Mouse (Mus musculus) retina, embryonic 14.5 days (tissue): ENCODE measurements around the gene Tex35.

Experiments
- DNase-seq: peaks from one replicate; pipeline ENCODE4 v3.0.0-alpha.2; 2015; ENCODE audit warnings: low spot score

The Tex35 gene

DNA sequence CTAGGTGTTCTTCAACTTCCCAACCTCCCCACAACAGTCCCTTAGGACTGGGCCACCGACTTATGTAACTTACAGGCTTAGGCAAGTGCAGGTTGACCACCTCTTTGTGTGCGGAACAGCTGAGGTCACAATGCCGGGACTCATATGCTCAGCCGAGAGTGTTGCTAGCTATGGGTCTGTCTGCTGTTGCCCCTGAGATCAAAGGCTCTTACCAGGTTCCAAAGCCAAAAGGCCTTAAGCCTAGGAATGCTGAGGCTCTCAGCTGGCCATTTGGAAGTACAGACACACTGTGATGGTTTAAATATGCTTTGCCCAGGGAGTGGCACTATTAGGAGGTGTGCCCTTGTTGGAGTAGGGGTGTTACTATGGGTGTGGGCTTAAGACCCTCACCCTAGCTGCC is at the start of gene Tex35:
Gene Tex35, minus strand, starts transcription at position 101 of the 400 bp plus-strand sequence.
- DNase-seq, result no peak

DNA sequence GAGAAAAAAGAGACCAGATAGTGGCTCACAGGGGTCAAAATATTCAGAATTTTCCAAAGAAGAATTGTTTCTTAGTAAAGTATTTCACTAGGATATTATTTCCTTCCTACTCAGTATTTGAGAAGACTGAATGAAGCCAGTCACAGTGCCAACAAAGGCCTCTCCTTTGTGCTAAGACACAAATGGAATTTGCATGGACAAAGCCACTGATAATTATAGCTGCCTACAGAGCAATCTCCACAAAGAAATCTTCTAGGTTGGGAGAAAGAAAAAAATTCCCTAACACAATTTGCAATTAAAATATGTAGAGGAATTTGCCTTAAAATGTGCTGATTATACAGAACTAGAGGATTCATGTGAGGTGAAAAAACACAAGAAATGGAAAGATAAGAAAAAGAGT is 45.3 kb upstream of the Tex35 start:
- no peak for DNase-seq

DNA sequence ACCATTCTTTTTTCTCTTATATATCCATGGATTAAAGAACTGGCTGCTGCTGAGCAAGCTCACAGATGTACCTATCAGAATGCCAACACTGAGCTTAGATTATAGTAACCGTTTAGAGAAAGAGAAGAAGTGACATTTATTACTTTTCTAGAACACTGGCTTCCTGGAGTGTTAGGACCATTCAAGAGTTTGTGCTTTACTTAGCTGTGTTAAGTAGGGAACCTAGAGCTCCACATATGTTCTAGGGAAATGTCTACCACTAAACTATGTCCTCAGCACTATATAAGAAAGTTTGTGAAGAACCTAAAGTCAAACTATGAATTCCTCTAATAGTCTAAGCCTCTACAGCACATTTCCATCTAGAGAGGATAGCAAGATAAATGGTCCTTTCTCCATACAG is 41.6 kb upstream of the Tex35 start:
- DNase-seq, result no peak

DNA sequence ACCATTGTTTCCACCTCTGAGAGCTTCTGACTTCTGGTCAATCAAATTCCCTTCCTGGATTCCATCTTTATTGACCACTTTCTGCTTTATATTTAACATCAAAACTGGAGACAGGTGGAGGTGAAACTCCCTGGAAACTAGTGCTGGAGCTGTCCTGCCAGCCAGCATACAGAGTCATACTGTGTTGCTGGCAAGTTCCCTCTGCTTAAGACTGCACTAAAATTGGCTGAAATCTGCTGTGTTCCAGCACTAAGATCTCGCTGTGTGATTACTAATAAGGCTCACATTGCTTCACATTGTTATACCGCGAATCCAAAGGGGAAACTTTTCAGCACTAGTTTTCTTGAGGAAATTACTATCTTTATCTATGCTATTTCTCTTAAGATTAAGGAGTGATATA is 36.1 kb upstream of the Tex35 start:
- no peak for DNase-seq

DNA sequence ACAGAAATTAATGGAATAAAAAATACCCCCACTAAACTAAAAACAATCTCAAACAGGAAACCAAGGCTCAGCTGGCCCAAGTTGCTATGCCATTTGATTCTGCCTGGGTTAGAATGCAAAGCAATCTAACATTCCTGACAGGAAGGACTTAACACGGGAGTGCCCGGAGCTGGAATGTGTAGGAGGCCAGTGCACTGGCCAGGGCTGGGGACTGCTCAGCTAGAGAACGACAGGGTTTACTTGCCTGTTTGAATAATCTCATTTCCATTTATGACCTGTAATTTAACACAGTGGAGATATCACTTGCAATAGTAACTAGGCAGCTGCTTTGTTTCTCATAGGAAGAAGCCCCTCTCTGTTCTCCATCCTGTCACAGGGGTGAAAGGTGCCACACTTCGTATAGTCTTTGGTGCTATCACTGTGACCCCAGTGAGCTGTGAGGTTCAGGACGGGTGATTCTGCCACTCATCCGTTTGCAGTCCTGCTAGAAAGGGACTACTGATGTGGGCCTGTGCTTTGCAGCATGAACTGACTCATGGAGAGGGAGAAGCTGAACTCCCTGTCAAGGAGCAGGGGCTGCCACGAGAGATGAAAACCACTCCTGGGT is 34.9 kb upstream of the Tex35 start:
- DNase-seq, result no peak

DNA sequence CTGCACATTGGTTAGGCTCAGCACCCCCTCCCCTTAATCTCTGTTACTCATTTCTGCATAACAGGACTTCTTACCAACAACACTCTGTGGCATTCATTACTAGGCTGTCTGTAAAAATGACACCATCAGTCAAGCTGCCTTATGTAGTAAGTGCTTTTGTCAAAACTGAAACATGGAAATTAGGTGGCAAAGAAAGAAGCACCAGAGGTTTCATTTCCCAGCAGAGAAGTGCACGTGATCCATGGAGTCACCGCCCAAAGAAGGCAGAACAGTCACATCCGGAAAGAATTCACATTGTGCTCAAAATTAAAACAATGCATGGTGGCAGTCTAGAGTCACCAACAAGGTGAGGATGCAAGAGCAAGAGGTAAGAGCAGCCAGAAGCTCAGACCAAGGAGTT is 32.5 kb upstream of the Tex35 start:
- no peak for DNase-seq

DNA sequence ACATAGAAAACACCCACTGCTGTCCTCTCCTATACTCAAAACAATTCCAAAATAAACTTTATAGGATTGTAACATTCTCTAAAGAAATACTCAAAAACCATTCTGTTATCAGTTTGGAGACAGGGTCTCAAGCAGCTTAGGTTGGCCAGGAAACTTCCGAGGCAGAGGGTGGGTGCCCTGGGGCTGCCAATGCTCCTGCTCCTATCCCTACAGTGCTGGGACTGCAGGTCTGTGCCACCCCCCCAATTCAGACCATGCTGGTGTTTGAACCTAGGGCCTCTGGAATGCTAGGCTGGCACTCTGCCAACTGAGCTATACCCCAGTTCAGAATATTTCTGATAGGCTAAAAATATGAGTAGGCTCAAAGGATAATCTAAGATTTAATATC is 29.4 kb upstream of the Tex35 start:
- DNase-seq, result no peak

DNA sequence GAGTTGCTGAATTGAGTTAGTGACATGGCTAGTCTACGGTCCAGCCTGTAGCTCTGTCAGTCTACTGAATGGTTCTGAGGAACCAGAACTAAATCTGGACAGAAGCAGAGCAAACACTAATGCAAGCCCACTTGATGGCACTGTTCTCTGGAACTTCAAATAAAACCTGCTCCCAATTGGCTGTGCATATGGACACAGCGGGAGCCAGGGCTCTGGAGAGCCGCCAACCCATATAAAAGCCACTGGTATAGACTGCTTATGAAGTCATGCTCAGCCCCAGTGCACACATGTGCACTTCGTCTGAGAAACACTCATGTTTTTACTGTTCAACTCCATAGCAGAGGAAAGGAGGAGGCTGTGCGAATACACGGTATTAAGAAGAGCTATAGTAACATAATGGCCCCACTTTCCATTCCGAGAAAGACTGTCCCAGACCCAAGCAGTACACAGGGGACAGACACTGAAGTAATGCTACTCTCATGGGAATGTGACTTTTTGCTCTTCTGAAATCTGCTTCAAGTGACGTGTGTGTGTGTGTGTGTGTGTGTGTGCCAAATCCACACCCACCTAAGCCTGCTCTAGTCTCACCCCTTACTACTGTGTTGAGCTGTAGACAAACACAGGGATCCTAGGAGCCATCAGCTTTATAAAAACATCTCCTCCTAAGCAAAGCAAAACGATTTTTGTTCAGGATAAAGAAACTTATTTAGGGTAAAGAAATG is 28.8 kb upstream of the Tex35 start:
- DNase-seq, result no peak

DNA sequence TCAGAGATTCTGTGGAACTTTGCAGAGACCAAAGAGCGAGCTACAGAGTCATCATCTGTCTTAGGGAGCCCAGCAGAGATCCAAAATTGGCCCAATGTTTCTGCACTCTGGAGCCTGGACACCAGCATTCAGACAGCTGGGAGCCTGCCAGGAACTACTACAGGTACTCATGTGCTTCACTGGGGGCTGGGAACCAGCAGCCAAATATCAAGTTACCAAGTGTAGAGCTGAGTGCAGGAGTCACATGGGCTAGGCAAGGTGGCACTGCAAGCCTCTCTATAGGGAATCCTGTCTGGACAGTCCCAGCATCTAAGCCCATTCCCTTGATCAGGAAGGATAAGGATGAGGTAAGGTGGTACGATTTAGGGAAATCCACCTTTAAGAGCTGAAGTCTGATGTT is 19.7 kb upstream of the Tex35 start:
- no peak for DNase-seq

DNA sequence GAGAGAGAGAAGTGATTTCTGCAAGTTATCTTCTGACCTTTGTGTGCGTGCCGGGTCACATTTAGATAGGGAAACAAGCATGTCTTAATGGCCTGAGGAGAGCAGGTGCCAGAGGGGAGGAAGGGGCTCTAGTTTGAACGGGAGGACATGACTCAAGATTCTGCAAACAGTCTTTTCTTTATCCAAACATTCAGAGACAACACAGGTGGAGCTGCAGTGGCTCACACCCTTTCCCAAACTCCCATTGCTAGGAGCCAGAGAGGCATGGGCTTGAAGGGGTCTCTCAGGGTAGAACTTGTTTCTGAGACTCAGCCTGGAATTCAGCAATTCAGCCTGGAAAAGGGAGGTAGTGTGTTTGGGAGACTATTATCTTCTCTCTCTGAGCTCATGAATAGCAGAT is 15.4 kb upstream of the Tex35 start:
- DNase-seq, result no peak

DNA sequence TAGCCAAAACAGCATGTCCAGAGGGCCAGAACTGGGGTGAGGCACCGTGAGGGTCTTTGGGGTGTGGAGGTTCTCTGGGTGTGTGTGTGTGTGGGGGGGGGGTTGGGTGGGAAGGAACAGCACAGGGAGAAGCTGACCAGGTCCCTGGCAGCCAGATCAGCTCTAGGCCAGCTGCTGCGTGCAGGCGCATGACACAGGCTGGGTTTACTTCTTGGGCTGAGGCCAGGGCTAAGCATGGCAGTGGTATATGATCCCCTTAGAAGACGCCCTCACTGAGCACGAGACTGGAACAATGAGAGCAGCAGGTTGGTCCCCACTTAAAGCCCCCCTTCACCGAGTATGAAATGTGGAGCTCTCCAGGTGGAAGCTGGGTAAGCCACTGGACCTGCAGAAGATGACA is 10.7 kb upstream of the Tex35 start:
- no peak for DNase-seq

DNA sequence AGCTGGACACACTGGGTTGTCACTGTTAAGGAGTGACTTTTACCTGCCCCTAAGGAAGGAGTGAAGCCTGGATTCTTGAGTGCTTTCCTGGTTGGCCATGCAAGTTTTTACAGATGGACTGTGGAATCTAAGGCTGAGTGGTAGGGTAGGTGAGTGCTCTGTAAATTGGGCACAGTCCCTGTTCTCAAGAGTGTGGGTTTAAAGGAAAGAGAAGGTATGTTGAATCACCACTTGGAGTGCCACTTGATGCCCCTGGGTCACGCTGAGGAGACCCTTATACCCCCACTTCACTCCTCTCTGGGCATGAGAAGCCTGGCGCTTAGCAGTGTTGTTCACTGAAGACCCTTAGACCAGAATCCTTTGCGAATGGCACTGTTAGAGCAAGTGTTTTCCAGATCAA is 9.0 kb upstream of the Tex35 start:
- DNase-seq, result no peak

DNA sequence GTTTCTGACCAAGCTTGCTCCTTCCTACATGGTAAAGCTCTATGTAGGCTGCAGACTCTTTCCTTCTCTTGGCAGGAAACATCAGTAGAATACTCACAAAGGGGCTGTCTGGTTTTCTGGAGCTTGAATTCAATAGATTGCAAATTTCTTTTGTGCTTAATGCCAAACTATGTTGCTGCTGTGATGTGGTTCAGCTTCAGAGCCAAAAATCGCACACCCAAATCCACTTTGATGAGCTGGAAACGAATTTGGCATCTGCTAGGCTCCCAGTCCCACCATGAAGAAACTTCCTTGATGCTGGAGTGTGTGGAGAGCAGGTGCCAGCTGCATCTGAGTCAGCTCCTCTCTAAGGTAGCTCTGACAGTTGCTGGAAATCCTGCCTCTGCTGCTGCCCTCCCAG is 6.0 kb upstream of the Tex35 start:
- no peak for DNase-seq

DNA sequence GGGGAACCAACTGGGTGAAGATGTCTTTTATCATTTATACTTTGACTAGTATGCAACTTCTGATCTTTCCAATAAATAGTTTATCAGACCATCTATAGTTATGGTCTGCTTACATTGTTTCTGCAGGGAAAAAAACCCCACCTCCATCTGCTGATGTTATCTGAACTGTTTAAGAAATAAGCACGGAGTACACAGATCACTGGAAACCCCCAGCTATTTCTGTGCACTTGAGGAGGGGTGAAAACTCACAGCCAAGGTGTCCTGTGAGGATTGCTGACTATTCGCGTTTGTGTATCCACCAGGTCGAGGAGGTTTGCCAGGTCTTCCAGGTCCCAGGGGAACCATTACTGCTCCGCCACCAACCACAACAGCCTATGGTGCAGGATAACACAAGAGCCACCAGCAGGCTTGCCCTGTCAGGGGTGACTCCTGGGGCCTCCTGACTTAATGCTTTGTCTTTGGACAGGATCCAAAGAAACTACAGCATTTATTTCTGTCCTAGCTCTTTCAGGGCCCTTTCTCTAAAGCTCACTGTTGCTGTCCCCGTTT is 1.9 kb upstream of the Tex35 start:
- DNase-seq, result no peak

DNA sequence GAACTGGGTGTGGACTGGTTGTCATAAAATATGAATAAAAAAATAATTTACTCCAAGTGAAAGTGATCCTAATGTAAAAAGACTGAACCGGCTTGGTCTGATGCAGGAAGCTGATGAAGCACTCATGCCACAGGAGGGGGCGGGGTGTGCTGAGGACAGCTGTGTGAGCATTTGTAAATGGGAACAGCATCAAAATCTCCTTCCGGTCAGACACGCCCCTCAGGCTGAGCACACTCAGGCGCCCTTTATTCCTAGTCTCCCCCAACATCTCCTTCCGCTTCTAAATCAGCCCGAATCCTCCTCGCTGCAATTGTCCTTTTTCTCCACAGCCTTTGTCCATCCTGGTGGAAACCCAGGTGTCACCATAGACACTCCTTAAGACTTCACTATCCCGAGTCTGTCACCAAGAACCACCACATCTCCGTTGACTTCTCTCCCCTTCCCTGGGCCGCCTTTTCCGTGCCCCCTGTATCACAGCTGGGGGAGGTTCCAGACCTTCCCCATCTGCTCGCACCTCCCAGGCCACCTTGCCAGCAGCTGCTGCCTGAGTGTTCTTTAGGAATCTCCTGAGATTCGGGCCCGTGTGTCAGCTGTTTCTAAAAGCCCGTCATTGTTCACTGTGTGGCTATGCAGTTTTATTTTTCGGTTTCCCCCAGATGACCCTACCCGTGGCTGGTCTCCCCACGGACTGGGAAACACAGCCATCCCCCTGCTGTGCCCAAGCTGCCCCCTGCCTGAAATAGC is 7.2 kb downstream of the Tex35 start:
- peak; percentile 70 for DNase-seq

DNA sequence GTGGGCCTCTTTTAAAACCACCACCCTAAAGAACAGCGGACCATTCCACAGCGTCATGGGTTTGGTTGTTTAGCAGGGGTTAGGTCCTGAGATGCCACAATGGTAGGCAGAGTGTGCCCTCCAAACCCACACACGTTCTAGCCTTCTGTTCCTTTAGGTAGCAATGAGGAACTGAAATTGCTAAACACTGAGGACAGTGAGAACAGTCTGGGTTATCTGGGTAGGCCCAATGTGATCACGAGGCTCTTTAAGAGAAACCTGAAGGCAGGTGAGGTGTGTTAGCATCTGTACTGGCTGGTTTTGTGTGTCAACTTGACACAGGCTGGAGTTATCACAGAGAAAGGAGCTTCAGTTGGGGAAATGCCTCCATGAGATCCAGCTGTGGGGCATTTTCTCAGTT is 12.9 kb downstream of the Tex35 start:
- no peak for DNase-seq

DNA sequence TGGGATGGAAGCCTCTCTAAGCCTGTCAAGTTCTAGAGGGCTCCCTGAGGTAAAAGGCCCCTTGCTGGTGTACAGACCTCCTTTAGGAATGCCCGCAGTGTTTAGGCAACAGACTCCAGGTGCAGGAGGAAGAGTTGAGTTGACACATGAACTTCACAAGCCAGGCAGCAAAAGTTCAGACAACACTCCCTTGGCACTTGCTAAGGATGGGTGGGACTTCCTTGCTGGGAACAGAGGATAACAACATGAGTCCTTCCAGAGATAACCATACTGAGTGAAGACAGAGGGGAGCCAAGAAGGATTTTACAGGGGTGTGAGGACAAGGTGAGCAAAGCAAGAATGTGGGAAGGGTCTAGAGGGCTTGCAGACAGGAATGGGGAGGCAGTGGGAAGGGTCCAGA is 15.9 kb downstream of the Tex35 start:
- no peak for DNase-seq

DNA sequence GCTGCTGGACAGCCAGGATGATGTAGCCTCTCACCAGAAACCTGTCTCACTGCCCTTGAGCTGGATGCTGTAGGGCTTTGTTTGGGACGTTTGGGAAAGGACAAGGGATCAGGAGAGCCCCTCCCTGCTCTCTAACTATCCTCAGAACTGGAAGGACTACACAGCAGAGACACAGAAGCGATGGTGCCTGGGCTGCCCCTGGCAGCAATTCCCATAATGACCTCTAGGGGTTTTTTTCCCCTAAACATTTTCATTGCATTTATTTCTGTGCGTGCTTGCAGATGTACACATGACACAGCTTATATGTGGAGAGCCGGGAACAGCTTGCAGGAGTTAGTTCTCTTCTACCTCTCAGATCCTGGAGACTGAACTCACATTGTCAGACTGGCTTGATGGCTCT is 16.3 kb downstream of the Tex35 start:
- no peak for DNase-seq

DNA sequence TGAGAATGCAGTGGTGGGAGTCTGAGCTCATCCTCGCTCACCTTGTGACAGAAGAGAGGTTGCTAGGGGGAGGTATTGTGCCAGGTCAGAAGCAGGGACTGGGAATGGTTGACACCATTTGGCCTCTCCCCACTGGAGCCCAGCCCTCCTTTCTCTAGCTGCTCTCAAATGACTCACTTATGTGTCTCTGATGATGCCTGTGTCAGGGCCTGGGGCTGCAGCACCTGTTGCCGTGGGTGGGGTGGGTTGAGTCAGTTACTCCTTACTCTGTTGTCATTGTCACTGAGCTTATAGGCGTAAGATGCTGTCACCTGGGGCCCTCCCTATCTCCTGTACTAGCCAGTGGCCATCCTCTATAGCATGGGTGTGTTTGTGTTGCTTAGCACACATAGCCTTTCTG is 17.6 kb downstream of the Tex35 start:
- DNase-seq, result no peak

DNA sequence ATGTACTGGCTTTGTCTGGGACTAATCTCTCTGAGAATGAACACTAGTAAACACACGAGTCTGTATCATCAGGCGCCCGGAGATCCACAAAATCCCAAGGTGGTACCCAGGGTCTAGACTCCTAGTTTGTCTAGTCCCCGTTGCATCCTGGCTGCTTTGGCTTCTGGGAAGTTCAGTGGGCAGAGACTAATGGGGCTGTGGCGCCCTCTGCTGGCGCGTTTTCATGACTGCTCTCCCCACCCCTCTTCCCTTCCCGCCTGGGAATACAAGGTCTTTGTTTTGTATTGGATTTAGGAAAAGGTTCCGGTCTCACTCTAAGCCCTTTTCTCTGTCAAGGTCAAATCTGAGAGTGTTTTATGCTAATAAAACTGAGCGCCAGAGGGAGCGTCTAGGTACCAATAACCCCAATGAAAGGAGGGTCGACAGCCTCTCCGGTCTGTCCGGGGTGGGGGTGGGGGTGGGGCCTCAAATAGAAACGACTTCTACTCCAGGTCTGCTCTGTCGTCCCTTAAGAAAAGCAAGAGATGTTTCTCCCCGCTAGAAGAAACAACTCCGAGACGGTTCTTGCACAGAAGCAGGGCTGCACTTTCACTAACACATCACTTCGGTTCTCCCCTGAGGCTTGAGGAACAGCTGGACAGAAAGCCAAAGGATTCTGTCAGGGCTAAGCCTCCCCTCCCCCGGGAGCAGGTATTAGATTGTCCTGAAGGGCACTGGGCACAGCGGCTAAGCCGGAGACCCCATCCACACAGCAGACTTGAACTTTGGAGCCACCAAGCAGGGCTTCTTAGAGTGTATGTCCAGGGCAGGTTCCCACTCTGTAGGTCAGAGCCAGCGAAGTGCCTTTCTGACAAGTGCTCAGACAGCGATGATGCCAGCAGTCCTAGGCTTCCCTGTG is 22.1 kb downstream of the Tex35 start:
- DNase-seq, result peak; percentile 94

DNA sequence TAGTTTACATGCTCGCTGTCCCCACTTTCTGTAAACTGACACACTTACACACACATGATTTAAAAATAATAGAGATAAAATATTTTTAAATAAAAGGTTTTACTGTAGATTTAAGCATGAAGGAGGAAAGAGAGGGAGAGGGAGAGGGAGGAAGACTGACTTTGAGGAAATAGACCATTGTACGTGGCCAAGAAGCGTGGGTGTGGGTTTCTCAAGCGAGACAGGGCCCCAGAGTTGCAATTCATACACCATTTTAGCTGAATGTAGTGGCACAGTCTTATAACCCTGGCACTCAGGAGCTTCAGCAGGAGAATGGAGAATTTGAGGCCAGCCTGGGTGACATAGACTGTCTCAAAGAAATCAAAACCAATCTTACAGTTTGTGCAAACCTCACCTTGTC is 25.5 kb downstream of the Tex35 start:
- no peak for DNase-seq

DNA sequence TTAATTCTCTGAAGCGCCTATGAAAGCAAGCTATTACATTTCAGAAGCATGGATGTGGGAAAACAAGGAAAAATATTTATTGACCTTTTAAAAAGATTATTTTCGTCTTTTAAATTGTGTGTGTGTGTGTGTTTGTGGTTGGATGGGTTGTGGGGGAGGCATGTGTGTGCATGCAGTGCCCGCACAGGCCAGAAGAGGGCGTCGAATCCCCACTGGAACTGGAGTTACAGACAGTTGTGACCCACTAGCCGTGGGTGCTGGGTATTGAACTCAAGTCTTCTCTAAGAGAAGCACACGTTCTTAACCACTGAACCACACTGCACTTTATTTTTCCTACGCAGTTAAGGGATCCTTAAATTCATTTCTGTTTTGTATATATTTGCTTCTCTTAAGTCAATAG is 26.5 kb downstream of the Tex35 start:
- DNase-seq, result no peak
